8 mouse cellular contexts compared by ENCODE assay signal in the genomic region with DNA sequence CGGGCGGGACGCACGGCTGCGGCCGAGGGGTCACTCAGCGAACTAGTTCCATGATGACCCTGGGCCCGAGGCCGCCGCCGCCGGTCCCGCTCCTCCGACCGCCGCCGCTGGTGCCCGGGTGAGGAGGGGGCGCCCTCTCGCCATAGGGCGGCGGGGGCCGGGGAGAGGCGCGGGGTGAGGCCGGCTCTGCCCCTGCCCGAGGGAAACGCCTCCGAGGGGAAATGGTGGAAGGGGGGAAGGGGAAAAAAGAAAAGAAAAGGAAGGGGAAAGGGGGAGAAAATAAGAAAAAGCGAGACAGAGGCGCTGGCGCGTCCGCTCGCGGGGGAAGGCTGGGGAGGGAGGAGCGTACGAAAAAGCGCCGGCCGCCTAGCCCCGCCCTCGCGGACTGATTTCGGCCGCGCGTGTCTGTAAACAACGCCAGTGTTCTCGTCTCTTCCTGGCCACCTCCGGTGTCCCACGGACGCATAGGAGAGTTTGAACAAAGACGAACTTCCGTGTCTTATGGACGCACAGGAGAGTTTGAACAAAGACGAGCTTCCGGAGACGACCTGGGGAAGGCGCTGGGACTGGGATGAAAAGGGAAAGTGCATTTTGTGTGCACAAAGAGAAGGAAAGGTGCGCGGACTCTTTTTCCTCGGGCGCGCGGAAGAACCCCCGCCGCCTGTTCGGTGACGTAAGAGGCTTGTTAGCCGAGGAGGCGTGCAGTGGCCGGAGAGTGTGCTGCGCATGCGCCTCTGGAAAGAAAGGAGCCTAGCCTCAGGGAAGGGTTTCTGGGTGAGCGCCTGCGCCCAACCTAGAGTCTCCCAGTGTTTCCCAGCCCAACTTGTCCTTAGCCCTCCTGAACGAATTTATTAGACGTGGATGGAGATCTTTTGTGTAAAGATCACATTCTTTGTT. TPM values are rescaled to one million over a fixed set of nuclear protein-coding genes. Genes with fewer than 3 reads are reported as not detected.
DNase-seq lines count a peak whose midpoint lies in the region; ATAC-seq and TF ChIP-seq lines count a peak whose summit lies in the region.

A gene (minus strand): TSS at position 387 of the 897 bp plus-strand sequence.
A gene (plus strand): TSS at position 410 of the 897 bp plus-strand sequence.

- H3K4me1 ChIP-seq in CH12.LX (ENCODE audit: control insufficient read depth in 1 of 2, insufficient read depth in 2 of 2): peaks cover 0 to 26% of the 10 kb centered on the region in 2 experiments; a peak in 2 of 4 replicates
- peaks cover 5% of the 10 kb centered on the region; the same call in 1 of the 2 replicates for H3K4me1 ChIP-seq in forebrain, embryonic 11.5 days (replicated peaks; ENCODE audit: control insufficient read depth, insufficient read depth, low read length)
- H3K4me1 ChIP-seq in heart, postnatal 0 days (ENCODE audit: control insufficient read depth, insufficient read depth): peaks cover 4% of the 10 kb centered on the region; the same call in 1 of the 2 replicates
- H3K4me1 ChIP-seq in liver, embryonic 16.5 days (ENCODE audit: control insufficient read depth, low read depth, low read length): peaks cover 13% of the 10 kb centered on the region
- H3K4me1 ChIP-seq in neural tube, embryonic 13.5 days (replicated peaks): peaks cover 34% of the 10 kb centered on the region
- no peaks in the 10 kb centered on the region for H3K4me1 ChIP-seq in testis, adult 2 months (ENCODE audit: control insufficient read depth, insufficient read depth, low read length)

- H3K27me3 ChIP-seq in CH12.LX (replicated peaks): no peaks in the 10 kb centered on the region
- H3K27me3 ChIP-seq in forebrain, embryonic 11.5 days (ENCODE audit: control insufficient read depth, insufficient read depth, low read length): no peaks in the 10 kb centered on the region
- H3K27me3 ChIP-seq in heart, postnatal 0 days (ENCODE audit: control insufficient read depth, insufficient read depth, low read length): no peaks in the 10 kb centered on the region
- no peaks in the 10 kb centered on the region for H3K27me3 ChIP-seq in liver, embryonic 16.5 days (ENCODE audit: control insufficient read depth, insufficient read depth, low read depth, low read length)
- no peaks in the 10 kb centered on the region for H3K27me3 ChIP-seq in neural tube, embryonic 13.5 days
- no peaks in the 10 kb centered on the region for H3K27me3 ChIP-seq in testis, adult 2 months (ENCODE audit: control insufficient read depth, insufficient read depth, low read length)

- dilution Hi-C loops in CH12.LX (cut with MboI; ENCODE audit: extremely low pct_ligation_motif_present, extremely low pct_unique_long_range_greater_than_20kb, low sequenced_read_pairs): no loop called here

- H3K4me2 ChIP-seq in CH12.LX (ENCODE audit: insufficient read depth, low read depth, poor library complexity, severe bottlenecking): peak within 1 kb of the TSS; percentile 95
- peak within 1 kb of the TSS; percentile 71 for H3K4me2 ChIP-seq in forebrain, embryonic 11.5 days (ENCODE audit: low read depth, low read length, severe bottlenecking)
- H3K4me2 ChIP-seq in heart, postnatal 0 days (ENCODE audit: low read depth, low read length): peak within 1 kb of the TSS; percentile 81
- peak within 1 kb of the TSS; percentile 88 for H3K4me2 ChIP-seq in liver, embryonic 16.5 days (ENCODE audit: low read depth, low read length)
- peak within 1 kb of the TSS; percentile 87 for H3K4me2 ChIP-seq in neural tube, embryonic 13.5 days

- in situ Hi-C loops in CH12.LX (cut with MboI; ENCODE audit: low pct_ligation_motif_present, low pct_unique_long_range_greater_than_20kb, low sequenced_read_pairs): no loop called here

- H3K36me3 ChIP-seq in CH12.LX (replicated peaks in 1 of 2; ENCODE audit: control insufficient read depth in 1 of 2, insufficient read depth in 1 of 2, low read length in 1 of 2): peaks cover 4 to 8% of the 10 kb centered on the region in 2 experiments
- no peaks in the 10 kb centered on the region for H3K36me3 ChIP-seq in forebrain, embryonic 11.5 days (ENCODE audit: control insufficient read depth, insufficient read depth, low read length)
- peaks cover 7% of the 10 kb centered on the region for H3K36me3 ChIP-seq in heart, postnatal 0 days (replicated peaks; ENCODE audit: control insufficient read depth, insufficient read depth, low read length)
- peaks cover 7% of the 10 kb centered on the region; the same call in 1 of the 2 replicates for H3K36me3 ChIP-seq in liver, embryonic 16.5 days (ENCODE audit: control insufficient read depth, insufficient read depth)
- peaks cover 8% of the 10 kb centered on the region; the same call in 1 of the 2 replicates for H3K36me3 ChIP-seq in neural tube, embryonic 13.5 days
- H3K36me3 ChIP-seq in testis, adult 2 months (ENCODE audit: control insufficient read depth, insufficient read depth, low read length): no peaks in the 10 kb centered on the region

- H3K27ac ChIP-seq in CH12.LX (ENCODE audit: insufficient read depth, low read depth): peak within 1 kb of the TSS; percentile 63
- H3K27ac ChIP-seq in forebrain, embryonic 11.5 days (ENCODE audit: low read depth, low read length): peak within 1 kb of the TSS; percentile 85
- peak within 1 kb of the TSS; percentile 90 for H3K27ac ChIP-seq in heart, postnatal 0 days (ENCODE audit: low read depth)
- H3K27ac ChIP-seq in liver, embryonic 16.5 days (ENCODE audit: low read length): peak within 1 kb of the TSS; percentile 89
- peak within 1 kb of the TSS; percentile 95 for H3K27ac ChIP-seq in neural tube, embryonic 13.5 days (replicated peaks)
- peak within 1 kb of the TSS; percentile 97 for H3K27ac ChIP-seq in testis, adult 2 months (ENCODE audit: control insufficient read depth, insufficient read depth, low read depth, low read length)

- no peak for TF ChIP-seq CTCF in CH12.LX (conservative IDR thresholded peaks at IDR 0.05 in 1 of 2, IDR thresholded peaks at IDR 0.05 in 1 of 2; ENCODE audit: low read depth in 2 of 2, low read length in 2 of 2)
- TF ChIP-seq CTCF in heart, postnatal 0 days (IDR thresholded peaks at IDR 0.05; ENCODE audit: low read depth): no peak
- no peak for TF ChIP-seq CTCF in testis, adult 2 months (IDR thresholded peaks at IDR 0.05; ENCODE audit: control insufficient read depth, insufficient read depth, insufficient replicate concordance, low read depth, low read length)

- peak; percentile 80 for TF ChIP-seq POLR2A in CH12.LX (IDR thresholded peaks at IDR 0.05; ENCODE audit: low read depth, low read length)
- TF ChIP-seq POLR2A in testis, adult 2 months (IDR thresholded peaks at IDR 0.05; ENCODE audit: control insufficient read depth, low read depth, low read length): peak; percentile 73

- H3K79me2 ChIP-seq in CH12.LX (replicated peaks; ENCODE audit: control insufficient read depth, extremely low read depth, insufficient read depth, poor library complexity, severe bottlenecking): peaks cover 26% of the 10 kb centered on the region

- peak; percentile 96 for ATAC-seq in forebrain, embryonic 11.5 days (replicated peaks; ENCODE audit: low FRiP score)
- ATAC-seq in heart, postnatal 0 days (ENCODE audit: insufficient read depth, low read depth): peak; percentile 96
- peak; percentile 94 for ATAC-seq in liver, embryonic 16.5 days (ENCODE audit: low read depth)
- ATAC-seq in neural tube, embryonic 13.5 days (ENCODE audit: low read depth): peak; percentile 97

- WGBS in forebrain, embryonic 11.5 days: under 1% methylated on average over 77 of the region's 79 CpGs
- WGBS in heart, postnatal 0 days: under 1% methylated on average over 78 of the region's 79 CpGs
- WGBS in liver, embryonic 16.5 days (ENCODE audit: insufficient replicate concordance): under 1% methylated on average over 74 of the region's 79 CpGs
- WGBS in neural tube, embryonic 13.5 days: under 1% methylated on average over 77 of the region's 79 CpGs

- no peak for TF ChIP-seq EP300 in CH12.LX (IDR thresholded peaks at IDR 0.05; ENCODE audit: low read length)
- 0 out of 2 replicates have a peak, but pooled peaks have one; percentile 36 for TF ChIP-seq EP300 in heart, postnatal 0 days (IDR thresholded peaks at IDR 0.05; ENCODE audit: low read depth)

- DNase-seq in CH12.LX (ENCODE audit: extremely low read depth): peak; percentile 93
- DNase-seq in c-Kit-positive CD71-positive TER-119-negative erythroid progenitor cells, embryonic 14.5 days (ENCODE audit: low read depth): peak; percentile 86
- peak; percentile 96 for DNase-seq in forebrain, embryonic 11.5 days (ENCODE audit: low spot score)
- DNase-seq in heart, postnatal 0 days (ENCODE audit: low spot score): peak; percentile 96
- peak; percentile 97 to 98 for DNase-seq in kidney, postnatal 4 days

- H3K9ac ChIP-seq in CH12.LX (ENCODE audit: insufficient read depth, low read depth): peak within 1 kb of the TSS; percentile 92
- peak within 1 kb of the TSS; percentile 93 for H3K9ac ChIP-seq in forebrain, embryonic 11.5 days (ENCODE audit: low read length)
- peak within 1 kb of the TSS; percentile 91 for H3K9ac ChIP-seq in heart, postnatal 0 days (replicated peaks; ENCODE audit: low read depth, low read length)
- H3K9ac ChIP-seq in liver, embryonic 16.5 days (ENCODE audit: low read depth, low read length): peak within 1 kb of the TSS; percentile 92
- H3K9ac ChIP-seq in neural tube, embryonic 13.5 days: peak within 1 kb of the TSS; percentile 96

- TF ChIP-seq RAD21 in CH12.LX (IDR thresholded peaks at IDR 0.05; ENCODE audit: low read depth, low read length): no peak

- no peaks in the 10 kb centered on the region for H3K9me3 ChIP-seq in CH12.LX (replicated peaks; ENCODE audit: low read length)
- H3K9me3 ChIP-seq in forebrain, embryonic 11.5 days (ENCODE audit: control insufficient read depth, low read length): no peaks in the 10 kb centered on the region
- H3K9me3 ChIP-seq in heart, postnatal 0 days (replicated peaks; ENCODE audit: control insufficient read depth, low read length): no peaks in the 10 kb centered on the region
- H3K9me3 ChIP-seq in liver, embryonic 16.5 days (replicated peaks; ENCODE audit: control insufficient read depth, low read length): no peaks in the 10 kb centered on the region
- no peaks in the 10 kb centered on the region for H3K9me3 ChIP-seq in neural tube, embryonic 13.5 days

- peak within 1 kb of the TSS; percentile 72 to 96 (median 84) for H3K4me3 ChIP-seq in CH12.LX (replicated peaks in 1 of 3; ENCODE audit: low read depth in 2 of 3, low read length in 2 of 3, poor library complexity in 1 of 3)
- peak within 1 kb of the TSS; percentile 90 for H3K4me3 ChIP-seq in forebrain, embryonic 11.5 days (ENCODE audit: low read depth, low read length)
- H3K4me3 ChIP-seq in heart, postnatal 0 days (ENCODE audit: low read depth, low read length): peak within 1 kb of the TSS; percentile 98
- H3K4me3 ChIP-seq in liver, embryonic 16.5 days (ENCODE audit: low read depth, low read length): peak within 1 kb of the TSS; percentile 90
- H3K4me3 ChIP-seq in neural tube, embryonic 13.5 days: peak within 1 kb of the TSS; percentile 92
- H3K4me3 ChIP-seq in testis, adult 2 months (ENCODE audit: control insufficient read depth, low read depth, low read length): peak within 1 kb of the TSS; percentile 96

RNA-seq across cellular contexts. Expression of the first gene that starts in this region (rescaled TPM):
- total RNA-seq in CH12.LX (2012; rRNA removed) (30.1 and 34.7 TPM in 2 replicates), CH12.LX (2014; rRNA removed) (91.6 and 93.3 TPM in 2 replicates)
- polyA plus RNA-seq in CH12.LX (2012; ENCODE audit: insufficient read length, low read depth): 59.5 and 82.1 TPM in 2 replicates
- polyA plus RNA-seq in forebrain, embryonic 11.5 days (2014; fragmentation: Nextera tagmentation; extraction: Ambion mirVana): 168 and 181 TPM in 2 replicates
- 203 and 210 TPM in 2 replicates for total RNA-seq in heart, postnatal 0 days (2014; rRNA removed; ENCODE audit: low replicate concordance)
- 87.2 and 87.5 TPM in 2 replicates for polyA plus RNA-seq in heart, postnatal 0 days (2015; fragmentation: Nextera tagmentation; extraction: Ambion mirVana)
- polyA plus RNA-seq in liver, embryonic 16.5 days (2015; fragmentation: Nextera tagmentation; extraction: Ambion mirVana): 31.6 and 34.0 TPM in 2 replicates
- polyA plus RNA-seq in neural tube, embryonic 13.5 days (2015; fragmentation: Nextera tagmentation; extraction: Ambion mirVana): 140 and 142 TPM in 2 replicates
- 138 and 146 TPM in 2 replicates for polyA plus RNA-seq in testis, adult 2 months (2012; rRNA removed)

RNA-seq across cellular contexts. Expression of the second gene that starts in this region (rescaled TPM):
- total RNA-seq in CH12.LX (2012; rRNA removed) (0.25 and 0.42 TPM in 2 replicates), CH12.LX (2014; rRNA removed) (not detected in 2 replicates)
- 0.38 TPM in 1 of 2 replicates, not detected in the other for polyA plus RNA-seq in CH12.LX (2012; ENCODE audit: insufficient read length, low read depth)
- polyA plus RNA-seq in forebrain, embryonic 11.5 days (2014; fragmentation: Nextera tagmentation; extraction: Ambion mirVana): 1.7 and 2.7 TPM in 2 replicates
- not detected in 2 replicates for total RNA-seq in heart, postnatal 0 days (2014; rRNA removed; ENCODE audit: low replicate concordance)
- polyA plus RNA-seq in heart, postnatal 0 days (2015; fragmentation: Nextera tagmentation; extraction: Ambion mirVana): 1.7 and 1.9 TPM in 2 replicates
- 1.9 and 2.0 TPM in 2 replicates for polyA plus RNA-seq in liver, embryonic 16.5 days (2015; fragmentation: Nextera tagmentation; extraction: Ambion mirVana)
- 1.7 and 3.3 TPM in 2 replicates for polyA plus RNA-seq in neural tube, embryonic 13.5 days (2015; fragmentation: Nextera tagmentation; extraction: Ambion mirVana)
- 4.4 and 8.5 TPM in 2 replicates for polyA plus RNA-seq in testis, adult 2 months (2012; rRNA removed)

Comparison
In these comparisons a context has a peak if more than half of its experiments do, and no peak if none do; other contexts are left out.
1. Peak in every context shown above with its lines: DNase-seq, ATAC-seq, H3K4me3 ChIP-seq and H3K27ac ChIP-seq.